Mouse (Mus musculus): ENCODE results near the gene Nt5c2. TPM values are rescaled to one million over a fixed set of nuclear protein-coding genes. Genes with fewer than 3 reads are reported as not detected.
"Not testable (repeated sequence)": the region's sequence is repeated elsewhere in the genome, so short reads cannot be mapped to it uniquely, and the experiment has no call there.

The Nt5c2 gene
- total RNA-seq, 2 experiments from 2014 or later, result 64.9 to 75.1 TPM

DNA sequence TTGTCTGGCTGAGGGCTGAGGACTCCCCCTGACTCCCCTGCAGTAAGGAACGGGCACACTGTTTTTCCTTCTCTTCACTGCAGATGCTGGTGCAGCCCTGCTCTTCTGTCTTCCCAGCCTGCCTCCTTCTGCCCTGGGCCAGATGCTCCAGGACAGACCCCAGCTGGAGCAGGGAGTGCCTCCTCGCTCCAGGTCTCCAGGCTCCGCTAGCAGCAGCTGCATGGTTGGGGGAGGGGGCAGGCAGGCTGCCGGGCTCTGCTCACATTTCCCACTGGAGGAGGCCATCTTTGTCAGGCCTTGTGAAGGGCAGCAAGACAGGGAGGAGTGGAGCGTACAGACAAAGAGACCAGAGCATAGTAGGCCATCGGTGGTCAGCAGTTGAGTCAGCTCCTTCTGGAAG is 4.4 kb upstream of the Nt5c2 start:
- no peak for DNase-seq
- intact Hi-C loops (cut with DNase I), result no loop called here

DNA sequence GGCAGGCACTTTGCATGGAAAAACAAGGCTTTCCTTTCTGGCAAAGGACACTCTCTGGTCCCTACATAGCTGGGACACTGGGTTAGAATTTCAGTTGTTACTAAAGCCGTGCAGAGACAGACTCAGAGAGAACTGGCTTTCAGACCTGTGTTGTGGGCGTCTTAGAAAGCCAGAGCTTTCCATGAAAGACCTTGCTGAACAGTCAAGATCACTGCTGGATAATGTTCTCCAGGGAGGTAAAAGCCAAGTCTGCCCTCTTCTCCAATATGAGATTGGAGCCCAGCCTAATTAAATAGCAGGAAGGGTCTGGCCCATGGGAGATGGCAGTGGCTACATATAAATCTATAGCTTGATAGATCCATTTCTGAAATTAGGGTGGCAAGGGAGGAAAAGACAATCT is 3.4 kb upstream of the Nt5c2 start:
- no peak for DNase-seq
- intact Hi-C loops (cut with DNase I), result no loop called here

DNA sequence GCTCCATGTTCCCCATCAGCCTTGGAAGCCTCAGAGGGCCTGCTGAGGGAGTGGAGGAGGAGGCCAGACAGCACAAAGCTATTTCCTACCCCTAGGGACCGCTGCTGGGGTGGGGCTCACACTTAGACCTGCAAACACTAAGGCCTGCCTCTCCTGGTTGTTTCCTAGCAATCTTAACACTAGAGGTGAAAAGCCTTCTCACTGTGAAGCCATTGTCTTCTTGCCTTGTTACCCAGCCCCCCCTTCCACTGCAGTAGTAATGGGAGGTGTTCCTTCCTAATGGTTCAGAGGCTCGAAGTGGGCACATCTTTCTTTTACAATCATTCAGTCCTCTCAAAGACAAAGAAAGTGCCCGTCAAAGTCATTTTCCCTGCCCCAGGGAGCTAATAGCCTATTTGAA is 2.9 kb upstream of the Nt5c2 start:
- intact Hi-C loops (cut with DNase I), result no loop called here
- no peak for DNase-seq

DNA sequence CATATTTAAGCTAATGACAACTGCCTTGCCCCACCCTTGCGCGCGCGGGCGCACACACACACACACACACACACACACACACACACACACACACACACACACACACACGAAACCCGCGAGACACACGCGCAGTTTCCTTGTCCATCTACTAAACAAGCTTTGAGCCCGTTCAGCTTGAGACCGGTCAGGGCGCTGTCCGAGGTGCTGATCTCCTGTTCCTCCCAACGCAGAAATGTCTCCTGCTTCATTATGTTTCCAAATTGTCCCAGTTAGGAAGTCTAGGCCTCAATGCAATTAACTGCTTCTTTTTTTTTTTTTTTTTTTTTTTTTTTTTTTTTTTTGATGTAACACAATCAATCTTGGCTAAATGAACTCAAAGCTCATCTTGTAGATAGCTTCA is 1.5 kb upstream of the Nt5c2 start:
- DNase-seq, result peak; percentile 86 to 89
- intact Hi-C loops (cut with DNase I), result no loop called here

DNA sequence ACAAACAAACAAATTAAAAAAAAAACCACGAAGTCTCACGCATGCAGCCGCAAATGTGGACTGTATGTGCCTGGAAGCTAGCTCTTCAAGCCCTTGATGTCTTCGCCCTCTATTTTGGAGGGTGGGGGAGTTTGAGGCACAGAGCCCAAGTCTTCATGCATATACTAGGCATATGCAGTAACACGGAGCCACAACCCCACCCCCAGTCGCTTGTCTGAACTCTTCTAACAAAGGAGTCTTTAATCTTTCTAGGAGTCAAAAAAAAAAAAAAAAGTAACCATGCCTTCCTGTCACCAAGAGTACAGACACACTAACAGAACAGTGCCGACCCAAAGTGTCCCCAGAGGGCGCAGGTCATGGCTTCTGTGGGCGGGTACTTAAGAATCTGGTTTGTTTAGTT is 1.0 kb upstream of the Nt5c2 start:
- intact Hi-C loops (cut with DNase I), result no loop called here
- no peak for DNase-seq

DNA sequence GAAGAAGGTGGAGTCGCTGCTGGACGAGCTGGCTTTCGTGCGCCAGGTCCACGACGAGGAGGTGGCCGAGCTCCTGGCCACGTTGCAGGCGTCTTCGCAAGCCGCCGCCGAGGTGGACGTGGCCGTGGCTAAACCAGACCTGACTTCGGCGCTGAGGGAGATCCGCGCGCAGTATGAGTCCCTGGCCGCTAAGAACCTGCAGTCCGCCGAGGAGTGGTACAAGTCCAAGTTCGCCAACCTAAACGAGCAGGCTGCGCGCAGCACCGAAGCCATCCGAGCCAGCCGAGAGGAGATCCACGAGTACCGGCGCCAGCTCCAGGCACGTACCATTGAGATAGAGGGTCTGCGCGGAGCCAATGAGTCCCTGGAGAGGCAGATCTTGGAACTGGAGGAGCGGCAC is 443 bp upstream of the Nt5c2 start:
- intact Hi-C loops (cut with DNase I), result no loop called here
- no peak for DNase-seq

DNA sequence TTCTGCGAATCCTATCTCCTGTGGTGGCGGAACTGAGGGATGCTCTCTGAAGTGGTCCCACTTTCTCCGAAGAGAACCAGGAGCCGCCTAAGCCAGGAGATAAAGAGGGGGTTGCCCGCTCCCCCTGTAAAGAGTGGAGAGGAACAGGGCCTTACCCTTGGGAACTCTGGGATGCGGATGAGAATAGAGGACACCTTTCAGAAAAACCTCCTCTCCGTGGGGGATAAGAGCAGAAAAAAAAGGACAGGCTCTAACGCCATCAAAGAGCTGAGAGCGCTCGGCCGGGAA is 850 bp downstream of the Nt5c2 start:
- intact Hi-C loops (cut with DNase I), result no loop called here
- DNase-seq, result no peak

DNA sequence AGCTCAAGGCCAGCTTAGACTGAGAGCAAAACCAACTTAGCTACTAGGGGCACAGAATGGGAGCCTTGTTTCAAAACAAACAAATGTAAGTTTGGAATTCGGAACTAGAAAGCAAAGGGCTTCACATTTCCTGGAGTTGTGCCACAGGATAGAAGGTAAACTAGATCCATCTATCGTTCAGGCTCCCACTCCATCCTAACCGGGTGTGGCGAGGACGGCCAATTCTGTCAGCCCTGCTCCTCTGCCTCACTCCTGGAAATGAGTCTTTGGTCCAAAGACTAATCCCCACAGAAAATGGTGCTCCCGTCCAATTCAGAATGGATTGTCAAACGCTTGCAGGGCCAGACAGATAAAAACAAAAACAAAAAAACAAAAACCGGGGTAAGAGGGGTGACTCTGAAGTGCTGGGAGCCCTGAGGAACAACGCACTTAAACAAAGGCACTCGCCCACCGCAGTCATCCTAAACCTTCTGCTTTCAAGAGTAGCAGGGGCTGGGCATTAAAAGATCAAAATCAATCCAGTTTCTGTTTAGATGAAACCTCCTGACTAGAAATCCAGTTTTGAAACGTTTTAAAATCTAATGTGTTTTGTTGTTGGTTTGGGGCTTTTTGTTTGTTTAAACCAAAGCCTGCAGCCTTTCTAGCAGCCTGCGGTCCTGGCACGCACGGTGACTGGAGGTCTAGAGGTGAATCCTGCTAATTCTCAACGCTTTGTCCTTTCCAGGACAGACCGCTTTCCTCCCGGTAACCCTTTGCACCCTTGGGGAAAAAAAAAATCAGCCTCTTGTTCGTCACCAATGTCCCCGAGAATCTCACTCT is 1.4 kb downstream of the Nt5c2 start:
- DNase-seq, result no peak
- intact Hi-C loops (cut with DNase I), result no loop called here

DNA sequence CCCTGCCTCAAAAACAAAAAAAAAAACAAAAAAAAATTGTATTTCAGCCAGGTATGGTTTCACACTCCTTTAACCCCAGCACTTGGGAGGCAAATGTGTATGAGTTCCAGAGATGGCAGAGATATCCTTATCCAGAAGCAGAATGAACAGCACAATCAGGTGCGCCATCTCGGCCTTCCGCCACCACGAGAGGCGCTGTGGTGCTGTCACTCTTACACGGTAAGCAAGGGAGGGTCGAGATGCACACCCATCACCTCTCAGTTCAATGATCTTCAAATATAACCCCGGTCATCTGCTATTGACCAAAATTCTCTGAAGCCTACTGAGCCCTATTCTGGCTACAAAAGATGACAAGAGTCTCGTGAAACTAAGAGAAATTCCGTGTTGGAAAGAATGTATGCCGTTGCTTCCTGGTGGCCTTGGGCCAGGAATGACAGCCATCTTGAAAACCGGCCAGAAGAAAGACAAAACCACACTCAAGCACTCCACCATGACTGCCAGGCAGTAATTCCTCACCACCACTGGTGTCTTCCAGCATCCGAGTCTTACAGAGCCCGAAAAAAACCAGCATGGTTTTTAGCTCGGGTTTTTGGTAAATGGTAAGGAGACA is 2.3 kb downstream of the Nt5c2 start:
- DNase-seq, result no peak
- intact Hi-C loops (cut with DNase I), result no loop called here

DNA sequence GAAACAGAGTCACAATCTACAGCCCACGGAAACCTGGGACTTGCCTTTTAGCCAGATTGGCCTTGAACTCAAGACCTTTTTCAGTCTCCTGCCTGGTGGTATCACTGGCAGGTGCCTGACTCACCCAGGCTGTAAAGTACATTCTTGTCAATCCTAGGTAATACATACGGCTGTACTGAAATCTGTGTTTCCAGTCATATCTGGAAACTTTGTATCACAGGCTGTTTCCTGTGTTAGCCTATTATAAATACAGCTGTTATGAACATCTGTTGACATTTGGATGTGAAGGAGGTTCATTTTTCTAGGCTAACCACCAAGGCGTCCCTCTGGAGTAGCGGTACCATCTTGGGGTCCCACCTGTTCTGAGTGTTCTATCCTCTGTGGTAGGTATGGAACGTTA is 5.0 kb downstream of the Nt5c2 start:
- intact Hi-C loops (cut with DNase I), result no loop called here
- DNase-seq, result no peak

DNA sequence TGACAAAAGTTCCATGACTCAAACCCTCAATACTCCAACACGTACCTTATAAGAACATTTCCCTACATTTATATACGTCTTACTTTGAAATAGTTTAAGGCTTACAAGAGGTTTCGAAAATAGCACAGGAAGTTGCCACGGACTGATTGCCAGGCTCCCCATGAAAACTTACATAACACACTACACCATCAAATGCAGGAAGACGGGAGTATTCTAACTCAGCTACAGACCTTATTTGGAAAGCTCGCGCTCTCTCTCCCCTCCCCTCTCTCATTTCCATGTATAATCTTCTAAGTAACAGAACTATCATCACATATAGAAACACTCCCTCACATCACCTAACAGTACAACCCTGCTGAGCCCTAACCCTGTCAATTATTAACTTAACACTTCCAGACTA is 5.5 kb downstream of the Nt5c2 start:
- intact Hi-C loops (cut with DNase I), result no loop called here

DNA sequence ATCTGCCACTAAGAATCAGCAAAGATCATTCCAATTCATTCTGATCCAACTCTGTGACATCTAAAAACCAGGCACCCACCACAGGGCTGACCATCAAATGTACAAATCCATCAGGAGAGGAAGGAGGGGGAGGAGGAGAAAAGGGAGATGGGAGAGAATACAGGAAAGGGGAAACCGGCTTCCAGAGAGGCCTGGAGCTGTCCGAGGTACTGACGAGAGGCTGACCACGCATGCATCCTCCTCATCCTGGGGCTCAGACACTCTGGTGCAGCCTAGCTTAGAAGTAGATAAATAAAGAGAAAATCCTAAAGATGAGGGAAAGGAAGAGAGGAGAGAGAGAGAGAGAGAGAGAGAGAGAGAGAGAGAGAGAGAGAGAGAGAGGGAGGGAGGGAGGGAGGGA is 8.6 kb downstream of the Nt5c2 start:
- DNase-seq, result peak; percentile 68 to 79
- intact Hi-C loops (cut with DNase I), result no loop called here

More for the DNA sequence above, 5.5 kb downstream of the Nt5c2 start:
- DNase-seq, result no peak

DNA sequence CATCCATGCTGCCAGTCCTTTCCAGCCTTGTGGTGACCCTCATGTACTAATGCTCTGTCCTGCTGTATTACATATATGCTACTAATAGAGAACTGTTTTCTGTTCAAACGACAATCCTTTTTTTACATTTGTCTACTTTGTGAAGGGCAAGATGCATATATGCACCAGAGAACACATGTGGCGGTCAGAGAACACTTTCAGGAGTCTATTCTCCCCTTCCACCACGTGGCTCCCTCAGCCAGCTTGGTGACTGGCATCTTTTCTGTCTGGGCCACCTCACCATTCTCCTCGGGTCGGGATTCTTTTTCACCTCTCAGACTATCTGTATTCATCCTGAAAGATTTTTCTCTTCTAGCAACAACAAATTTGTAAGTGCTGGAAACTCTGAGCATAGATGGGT is 9.1 kb downstream of the Nt5c2 start:
- intact Hi-C loops (cut with DNase I), result no loop called here
- DNase-seq, result no peak

DNA sequence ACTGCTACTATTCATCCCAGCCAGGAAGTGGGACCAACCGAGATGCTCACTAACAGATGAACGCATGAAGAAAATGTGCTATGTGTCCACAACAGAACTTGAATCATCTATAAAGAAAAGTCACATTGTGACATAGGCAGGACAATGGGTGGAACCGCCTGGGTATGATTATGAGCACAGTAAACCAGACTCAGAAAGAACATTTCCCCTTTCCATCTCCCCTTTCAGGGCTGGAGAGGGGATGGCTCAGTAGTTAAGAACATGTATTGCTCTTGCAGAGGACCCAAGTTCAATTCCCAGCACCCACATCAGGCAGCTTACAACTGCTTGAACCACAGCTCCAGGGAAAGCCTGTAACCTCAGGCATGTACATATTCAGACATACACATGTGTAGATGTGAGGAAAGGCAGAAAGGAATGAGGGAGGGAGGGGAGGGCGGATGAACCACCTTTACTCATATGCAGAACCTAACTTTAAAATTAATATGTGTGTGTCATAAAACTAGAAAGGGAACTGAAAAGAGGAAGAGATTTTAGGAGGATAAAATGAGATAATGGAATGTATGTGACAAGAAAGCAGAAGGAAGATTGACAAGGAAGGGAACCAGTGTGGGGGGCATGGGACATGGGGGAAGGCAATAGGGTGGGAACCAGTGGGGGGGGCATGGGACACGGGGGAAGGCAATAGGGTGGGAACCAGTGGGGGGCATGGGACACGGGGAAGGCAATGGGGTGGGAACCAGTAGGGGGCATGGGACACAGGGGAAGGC is 11.0 kb downstream of the Nt5c2 start:
- no peak for DNase-seq
- intact Hi-C loops (cut with DNase I), result no loop called here

DNA sequence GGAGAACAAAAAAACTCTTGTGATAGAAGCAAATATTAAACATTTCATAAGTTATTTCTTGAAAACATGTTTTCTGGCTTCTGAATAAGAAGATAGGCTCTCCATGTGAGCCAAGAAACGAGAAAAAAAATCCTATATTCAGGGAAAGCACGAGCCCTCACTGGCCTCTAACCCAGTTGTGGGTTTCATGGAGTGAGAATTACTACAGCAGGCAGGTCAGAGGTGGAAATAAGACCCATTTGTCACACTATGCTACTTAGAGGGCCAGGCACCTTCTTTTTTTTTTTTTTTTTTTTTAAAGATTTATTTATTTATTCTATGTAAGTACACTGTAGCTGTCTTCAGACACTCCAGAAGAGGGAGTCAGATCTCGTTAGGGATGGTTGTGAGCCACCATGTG is 14.6 kb downstream of the Nt5c2 start:
- DNase-seq; intact Hi-C loops (cut with DNase I): not testable (repeated sequence)

DNA sequence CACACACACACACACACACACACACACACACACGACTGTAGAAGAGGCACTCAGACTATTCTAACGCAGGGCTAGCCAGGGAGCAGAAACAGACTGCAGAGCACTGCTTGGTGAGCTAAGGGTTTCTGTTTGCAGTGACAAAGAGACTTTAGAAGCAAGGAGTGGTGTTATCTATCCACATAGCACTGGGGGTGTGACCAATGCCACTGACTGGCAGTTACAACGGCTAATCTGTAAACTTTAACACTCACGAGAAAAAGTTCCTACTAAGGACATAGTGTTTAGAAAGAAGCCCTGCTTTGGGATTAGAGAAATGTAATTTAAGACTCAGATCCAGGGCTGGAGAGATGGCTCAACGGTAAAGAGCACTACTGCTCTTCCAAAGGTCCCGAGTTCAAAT is 15.2 kb downstream of the Nt5c2 start:
- DNase-seq, result no peak
- intact Hi-C loops (cut with DNase I), result loop anchor here (10.0 kb wide), 1 partner anchor 325 kb away; the partner anchor contains the start of gene Cyp17a1

DNA sequence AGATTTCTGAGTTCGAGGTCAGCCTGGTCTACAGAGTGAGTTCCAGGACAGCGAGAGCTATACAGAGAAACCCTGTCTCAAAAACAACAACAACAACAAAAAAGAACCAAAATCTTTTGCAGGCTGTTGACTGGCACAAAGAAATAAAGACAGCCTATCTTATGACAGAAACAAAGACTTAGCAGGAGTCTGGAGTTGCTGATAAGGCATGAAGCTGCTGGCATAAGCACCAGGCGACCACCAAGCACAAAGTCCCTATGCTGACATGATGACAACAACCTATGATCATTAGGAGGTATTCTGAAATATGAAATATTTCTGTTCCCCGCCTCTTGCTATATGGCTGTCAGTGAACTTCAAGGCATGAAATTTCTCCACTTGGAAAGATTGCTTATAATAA is 16.0 kb downstream of the Nt5c2 start:
- intact Hi-C loops (cut with DNase I), result loop anchor here (10.0 kb wide), 1 partner anchor 324 kb away; the partner anchor contains the start of gene Cyp17a1
- no peak for DNase-seq

DNA sequence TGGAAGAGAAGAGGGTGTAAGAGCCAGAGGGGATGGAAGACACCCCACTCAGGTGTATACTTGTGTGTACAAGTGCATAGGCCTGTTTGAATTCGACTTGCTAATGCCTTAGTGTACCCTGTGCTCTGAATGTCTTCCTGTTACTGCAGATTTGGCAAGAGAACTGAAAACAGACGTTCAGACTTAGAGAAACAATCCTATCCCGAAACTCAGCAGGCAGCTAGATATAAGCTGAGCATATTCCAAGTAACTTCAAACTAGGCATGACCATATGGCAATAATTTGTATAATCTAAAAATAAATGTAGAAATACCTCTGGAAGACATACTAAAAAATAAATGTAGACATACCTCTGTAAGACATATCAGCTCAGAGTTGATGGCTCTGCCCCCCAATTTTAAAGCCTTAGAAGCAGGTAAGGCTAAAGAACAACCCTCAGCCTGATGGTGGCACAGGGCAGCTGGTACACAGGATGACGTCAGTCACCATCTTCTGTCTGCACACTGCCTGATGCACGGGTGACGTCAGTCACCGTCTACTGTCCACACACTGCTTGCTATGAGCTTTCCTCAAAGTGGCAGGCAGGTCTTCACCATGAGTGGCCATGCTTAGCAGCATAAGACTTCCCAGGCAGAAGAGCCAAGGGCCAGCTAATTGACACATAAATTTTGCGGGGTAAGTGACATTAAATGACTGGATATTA is 16.6 kb downstream of the Nt5c2 start:
- intact Hi-C loops (cut with DNase I), result loop anchor here (10.0 kb wide), 1 partner anchor 324 kb away; the partner anchor contains the start of gene Cyp17a1
- DNase-seq, result no peak

DNA sequence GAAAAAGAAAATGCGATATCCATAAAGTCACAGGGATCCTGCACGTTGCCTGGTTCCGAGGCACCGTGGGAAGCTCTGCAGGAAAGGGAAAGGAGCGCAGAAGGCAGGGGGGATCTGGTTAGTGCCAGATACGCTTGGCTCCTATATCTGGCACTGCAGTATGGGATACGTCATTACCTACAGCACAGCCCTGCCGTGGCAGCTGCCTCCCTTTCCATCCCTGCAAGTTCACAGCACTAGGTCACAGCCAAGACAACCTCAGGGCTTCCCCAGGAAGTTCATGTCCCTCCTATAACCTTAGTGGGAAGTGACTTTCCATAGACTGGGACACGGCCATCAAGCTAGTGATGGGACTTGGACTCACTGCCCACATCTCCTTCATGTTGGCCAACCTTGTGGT is 18.9 kb downstream of the Nt5c2 start:
- intact Hi-C loops (cut with DNase I), result loop anchor here (10.0 kb wide), 1 partner anchor 321 kb away; the partner anchor contains the start of gene Cyp17a1
- DNase-seq, result no peak

DNA sequence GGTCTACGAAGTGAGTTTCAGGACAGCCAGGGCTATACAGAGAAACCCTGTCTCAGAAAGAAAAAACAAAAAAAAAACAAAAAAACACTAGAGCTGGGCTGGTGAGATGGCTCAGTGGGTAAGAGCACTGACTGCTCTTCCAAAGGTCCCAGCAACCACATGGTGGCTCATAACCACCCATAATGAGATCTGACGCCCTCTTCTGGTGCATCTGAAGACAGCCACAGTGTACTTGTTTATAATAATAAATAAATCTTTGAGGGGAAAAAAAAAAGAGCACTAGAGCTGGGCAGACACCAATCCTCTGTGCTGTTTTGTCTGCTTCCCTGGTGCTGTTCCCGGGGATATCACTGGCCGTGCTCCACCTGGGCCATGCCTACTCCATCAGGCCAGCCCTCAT is 22.6 kb downstream of the Nt5c2 start:
- not testable (repeated sequence) for DNase-seq
- intact Hi-C loops (cut with DNase I), result loop anchor here (10.0 kb wide), 1 partner anchor 318 kb away; the partner anchor contains the start of gene Cyp17a1

DNA sequence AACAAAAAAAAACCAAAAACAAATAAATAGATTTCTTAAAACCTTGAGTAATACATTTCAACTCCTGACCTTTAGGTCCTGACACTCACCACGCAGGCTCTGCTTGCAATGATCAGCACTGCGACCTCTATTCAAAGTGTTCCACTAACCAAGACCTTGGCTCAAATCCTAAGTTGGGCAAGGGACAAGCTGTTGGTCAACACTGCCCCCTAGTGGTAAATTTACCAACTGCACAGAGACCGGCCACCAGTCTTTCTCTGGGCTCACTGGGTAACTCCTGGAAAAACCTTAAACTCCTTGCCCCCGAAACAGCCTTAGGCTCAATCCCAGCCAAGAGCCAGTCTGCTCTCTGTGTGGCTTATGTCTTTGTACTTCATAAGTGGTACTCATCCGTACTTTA is 23.8 kb downstream of the Nt5c2 start:
- DNase-seq, result peak; percentile 85 to 93
- intact Hi-C loops (cut with DNase I), result loop anchor here (1.0 to 10.0 kb wide), 3 partner anchors 115 to 316 kb away; partner anchors contain the start of genes Cnnm2 and Cyp17a1

Measured in heart, postnatal 14 days (tissue).